Mouse (Mus musculus) testis, adult 2 months (tissue): ENCODE measurements around the gene Sik2.

Experiments
- CTCF ChIP-seq: fragments of 200-500 bp; IDR thresholded peaks from 2 replicates; pipeline ENCODE4 v1.5.1; 2012; ENCODE audit warnings: low read depth, mild to moderate bottlenecking, inconsistent platforms, low read length, moderate library complexity; ENCODE audit not compliant: control insufficient read depth, insufficient read depth, insufficient replicate concordance
- POLR2A ChIP-seq: fragments of 200-500 bp; IDR thresholded peaks from 2 replicates; pipeline ENCODE4 v1.6.1; 2012; ENCODE audit warnings: low read depth, mild to moderate bottlenecking, inconsistent platforms, low read length, moderate library complexity; ENCODE audit not compliant: control insufficient read depth

- TF ChIP-seq CTCF (no peak), POLR2A (no peak)
Measured at GRCm38 (mm10) chr9:50905321-50905720, 103.6 kb downstream of the Sik2 start.
